Mouse (Mus musculus) cortical plate, adult 2 months (tissue): ENCODE data around the gene Lyst. TPM values are rescaled to one million over a fixed set of nuclear protein-coding genes. Genes with fewer than 3 reads are reported as not detected.

Source experiments
- H3K27ac ChIP-seq: fragments of 200-500 bp; 2 replicates; pipeline ENCODE4 v1.5.1; 2012; ENCODE audit warnings: low read length, control low read depth, inconsistent platforms; ENCODE audit not compliant: insufficient read depth
- H3K4me1 ChIP-seq: fragments of 200-500 bp; 2 replicates; pipeline ENCODE4 v1.6.1; 2011; ENCODE audit warnings: low read length; ENCODE audit not compliant: control insufficient read depth, insufficient read depth
- H3K4me3 ChIP-seq: fragments of 200-500 bp; 2 replicates; pipeline ENCODE4 v1.5.1; 2011; ENCODE audit warnings: mild to moderate bottlenecking, low read length, control low read depth; ENCODE audit not compliant: insufficient read depth
- CTCF ChIP-seq: fragments of 200-500 bp; IDR thresholded peaks from 2 replicates; pipeline ENCODE4 v1.5.1; 2011; ENCODE audit warnings: mild to moderate bottlenecking, control low read depth, low read length; ENCODE audit not compliant: insufficient read depth; ENCODE audit errors: extremely low read depth
- POLR2A ChIP-seq: fragments of 200-500 bp; IDR thresholded peaks from 2 replicates; pipeline ENCODE4 v1.6.1; 2011; ENCODE audit warnings: mild to moderate bottlenecking, low read length, control low read depth; ENCODE audit not compliant: insufficient read depth; ENCODE audit errors: extremely low read depth
- polyA plus RNA-seq: library from polyadenylated mRNA; depleted of rRNA; stranded (reverse); fragments of >200 nt; gene quantifications from 2 replicates; pipeline ENCODE4 v1.2.3, GENCODE M21; 2012

The Lyst gene
- polyA plus RNA-seq, 1 experiment, result 11.5 TPM

GRCm38 (mm10) chr13:13572941-13573340 lies 17.3 kb upstream of the Lyst start:
- H3K4me3 ChIP-seq, result no peak overlapping the region
- H3K27ac ChIP-seq, result no peak overlapping the region; the same call in 1 of the 2 replicates
- no peak for TF ChIP-seq CTCF
- no peak for TF ChIP-seq POLR2A
- peaks cover 11% of the 10 kb centered on the region for H3K4me1 ChIP-seq

- H3K4me1 ChIP-seq, result peaks cover 11% of the 10 kb centered on the region
- H3K4me3 ChIP-seq, result no peak overlapping the region
- H3K27ac ChIP-seq, result peak overlapping the region; percentile 13; the same call in 1 of the 2 replicates
- TF ChIP-seq CTCF, result no peak
- TF ChIP-seq POLR2A, result no peak
Measured at GRCm38 (mm10) chr13:13573572-13574257, 16.5 kb upstream of the Lyst start.

DNA sequence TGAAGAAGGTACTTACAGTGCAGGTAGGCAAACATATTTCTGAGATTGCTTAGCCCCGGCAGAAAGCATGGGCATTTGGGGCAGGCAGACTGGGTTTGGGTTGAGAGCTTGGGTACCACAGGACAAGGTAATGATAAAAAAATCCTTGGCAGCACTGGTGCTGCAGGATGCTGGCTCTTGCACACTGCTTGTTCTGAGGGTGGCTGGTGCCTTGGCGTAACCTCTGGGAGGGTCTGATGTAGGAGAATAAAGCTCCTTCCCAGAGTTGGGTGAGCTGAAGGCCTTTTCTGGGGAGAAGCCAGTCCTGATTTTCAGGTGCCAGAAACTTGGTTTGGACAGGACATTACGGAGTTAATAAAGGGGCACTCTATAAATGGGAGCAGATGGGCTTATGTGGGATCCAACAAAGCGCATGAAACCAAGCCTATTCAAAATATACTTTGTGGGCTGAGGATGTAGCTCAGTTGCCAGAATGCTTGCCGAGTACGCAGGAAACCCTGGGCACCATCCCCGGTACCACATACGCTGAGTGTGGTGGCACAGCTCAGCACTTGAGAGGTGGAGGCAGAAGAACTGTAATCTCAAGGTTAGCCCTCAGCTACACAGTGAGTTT lies 15.8 kb upstream of the Lyst start:
- H3K4me3 ChIP-seq, result no peak overlapping the region
- peaks cover 11% of the 10 kb centered on the region for H3K4me1 ChIP-seq
- H3K27ac ChIP-seq, result peak overlapping the region; percentile 13; the same call in 1 of the 2 replicates
- TF ChIP-seq CTCF, result no peak
- TF ChIP-seq POLR2A, result 0 out of 2 replicates have a peak, but pooled peaks have one; percentile 16

DNA sequence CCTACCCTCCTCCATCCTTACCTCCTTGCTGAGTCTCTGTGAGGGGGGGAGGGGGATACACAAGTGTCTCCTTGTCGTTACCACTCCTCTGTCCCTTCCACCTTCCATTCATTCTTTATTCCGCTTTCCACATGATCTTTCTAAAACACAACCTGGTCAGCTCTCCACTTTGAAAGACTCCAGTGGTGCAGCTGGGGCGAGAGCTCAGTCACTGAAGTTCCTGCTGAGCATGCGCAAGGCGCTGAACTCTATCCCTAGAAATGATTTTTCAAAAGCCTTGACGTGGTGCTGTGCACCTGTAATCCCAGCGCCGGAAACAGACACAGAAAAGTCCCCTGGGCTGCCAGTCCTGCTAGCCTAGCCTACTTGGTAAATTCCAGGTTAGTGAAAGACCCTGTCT lies 15.1 kb upstream of the Lyst start:
- TF ChIP-seq CTCF, result no peak
- H3K4me3 ChIP-seq, result no peak overlapping the region
- peaks cover 11% of the 10 kb centered on the region for H3K4me1 ChIP-seq
- H3K27ac ChIP-seq, result no peak overlapping the region

DNA sequence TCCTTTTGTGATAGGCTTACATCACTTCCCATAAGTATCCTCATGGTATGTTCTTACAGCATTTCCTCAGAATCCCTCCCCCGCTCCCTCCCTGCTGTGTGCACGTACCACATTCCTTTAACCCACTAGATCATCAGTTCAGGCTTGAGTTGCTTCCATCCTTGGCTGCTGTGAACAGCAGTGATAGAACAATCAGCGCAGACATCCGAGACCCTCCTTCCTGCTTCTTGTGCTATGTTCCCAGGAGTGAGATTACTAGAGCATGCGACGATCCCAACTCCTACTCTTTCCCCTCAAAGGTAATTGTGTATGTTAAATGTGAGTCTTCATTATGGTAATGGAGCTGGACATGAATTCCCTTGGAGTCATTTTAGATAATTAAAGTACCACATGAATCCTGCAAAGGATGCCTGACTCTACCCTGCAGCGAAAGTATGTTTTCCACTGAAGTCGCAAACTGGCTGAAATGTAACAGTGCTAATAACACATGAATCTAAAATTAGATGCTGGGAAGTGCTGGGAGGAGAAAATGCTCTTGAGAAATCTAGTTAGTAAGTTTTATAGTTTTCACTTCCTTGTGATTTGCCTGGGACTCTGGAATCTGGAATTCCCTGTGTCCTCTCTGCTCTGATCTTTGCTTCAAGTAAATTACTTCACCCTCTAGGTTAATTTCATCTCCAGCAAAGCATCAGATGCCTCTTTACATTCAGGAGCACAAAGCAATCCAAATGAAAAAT lies 13.6 kb upstream of the Lyst start:
- no peak for TF ChIP-seq POLR2A
- TF ChIP-seq CTCF, result no peak

DNA sequence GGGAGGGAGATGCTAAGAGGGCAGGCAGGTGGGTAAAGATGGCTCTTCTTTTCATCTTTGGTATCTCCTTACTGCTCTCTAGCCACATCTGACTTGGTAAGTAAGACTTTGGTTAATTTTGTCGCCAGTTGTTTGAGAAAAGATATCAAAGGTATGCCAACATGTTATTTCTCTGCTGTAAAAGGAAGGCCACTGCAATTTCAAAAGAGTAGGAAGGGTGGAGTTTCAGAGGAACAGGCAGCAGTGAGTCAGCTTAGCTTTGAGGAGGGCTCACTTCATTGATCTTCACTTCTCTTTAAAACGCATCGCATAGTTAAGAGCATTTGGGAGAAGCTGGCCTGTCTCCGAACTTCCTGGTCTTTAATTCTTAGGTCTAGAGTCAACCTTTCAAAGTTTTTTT lies 8.2 kb upstream of the Lyst start:
- Histone ChIP-seq H3K4me3 (no peak overlapping the region), H3K4me1 (no peaks in the 10 kb centered on the region), H3K27ac (no peak overlapping the region)
- TF ChIP-seq POLR2A (no peak), CTCF (no peak)

More for the DNA sequence above, 13.6 kb upstream of the Lyst start:
- Histone ChIP-seq H3K27ac (no peak overlapping the region), H3K4me1 (peaks cover 11% of the 10 kb centered on the region), H3K4me3 (no peak overlapping the region; the same call in 1 of the 2 replicates)

DNA sequence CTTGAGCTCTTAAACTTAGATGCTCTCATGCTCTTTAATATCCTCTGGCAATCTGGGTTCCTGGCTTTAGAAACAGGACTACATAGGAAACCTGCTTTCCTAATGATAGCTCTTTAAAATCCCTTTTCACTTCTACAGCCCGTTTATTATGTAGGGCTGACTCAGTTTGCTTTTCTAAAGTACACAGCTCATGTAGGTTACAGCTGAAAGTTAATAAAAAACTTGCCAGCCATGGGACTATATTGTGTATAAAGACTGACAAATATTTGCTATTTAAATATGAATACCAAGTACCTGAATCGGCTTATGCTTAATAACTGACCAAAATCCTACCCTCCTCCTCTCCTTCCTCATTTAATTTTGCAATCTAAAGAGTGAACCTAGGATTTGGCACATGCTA lies 6.7 kb upstream of the Lyst start:
- no peak for TF ChIP-seq CTCF
- no peak for TF ChIP-seq POLR2A
- H3K4me1 ChIP-seq, result no peaks in the 10 kb centered on the region
- no peak overlapping the region for H3K27ac ChIP-seq
- no peak overlapping the region for H3K4me3 ChIP-seq

GRCm38 (mm10) chr13:13587653-13588184 lies 2.5 kb upstream of the Lyst start:
- TF ChIP-seq CTCF (no peak), POLR2A (no peak)
- Histone ChIP-seq H3K4me3 (no peak overlapping the region), H3K4me1 (no peaks in the 10 kb centered on the region; the same call in 1 of the 2 replicates), H3K27ac (no peak overlapping the region)

- no peak for TF ChIP-seq CTCF
- no peak for TF ChIP-seq POLR2A
- Histone ChIP-seq H3K4me1 (no peaks in the 10 kb centered on the region; the same call in 1 of the 2 replicates), H3K27ac (no peak overlapping the region), H3K4me3 (no peak overlapping the region)
Measured at GRCm38 (mm10) chr13:13588518-13588917, 1.7 kb upstream of the Lyst start.
